Mouse (Mus musculus) brain, embryonic 14.5 days (tissue): ENCODE results near the gene Hint3. TPM values are rescaled to one million over a fixed set of nuclear protein-coding genes. Genes with fewer than 3 reads are reported as not detected.
A peak's percentile ranks its signal among the peaks of the same experiment; 100 is the strongest.
"Not testable (repeated sequence)": the region's sequence is repeated elsewhere in the genome, so short reads cannot be mapped to it uniquely, and the experiment has no call there.

ENCODE experiments used
- DNase-seq: peaks from one replicate; pipeline ENCODE4 v3.0.0-alpha.2; 2011; ENCODE audit warnings: low read depth
- CTCF ChIP-seq: fragments of 200-500 bp; IDR thresholded peaks from 2 replicates; pipeline ENCODE4 v1.5.1; 2012; ENCODE audit warnings: inconsistent platforms, mild to moderate bottlenecking, moderate library complexity, borderline replicate concordance; ENCODE audit not compliant: insufficient read depth, insufficient read length; ENCODE audit errors: extremely low read depth
- POLR2A ChIP-seq: fragments of 200-500 bp; IDR thresholded peaks from 2 replicates; pipeline ENCODE4 v1.6.1; 2012; ENCODE audit warnings: mild to moderate bottlenecking, inconsistent platforms, borderline replicate concordance; ENCODE audit not compliant: poor library complexity, insufficient read depth, insufficient read length, severe bottlenecking; ENCODE audit errors: extremely low read depth
- polyA plus RNA-seq: library from polyadenylated mRNA; depleted of rRNA; stranded (reverse); fragments of >200 nt; gene quantifications from 2 replicates; pipeline ENCODE4 v1.2.3, GENCODE M21; 2012; rRNA removed

Gene Hint3
- polyA plus RNA-seq = 8.7 and 10.4 TPM in 2 replicates

DNA sequence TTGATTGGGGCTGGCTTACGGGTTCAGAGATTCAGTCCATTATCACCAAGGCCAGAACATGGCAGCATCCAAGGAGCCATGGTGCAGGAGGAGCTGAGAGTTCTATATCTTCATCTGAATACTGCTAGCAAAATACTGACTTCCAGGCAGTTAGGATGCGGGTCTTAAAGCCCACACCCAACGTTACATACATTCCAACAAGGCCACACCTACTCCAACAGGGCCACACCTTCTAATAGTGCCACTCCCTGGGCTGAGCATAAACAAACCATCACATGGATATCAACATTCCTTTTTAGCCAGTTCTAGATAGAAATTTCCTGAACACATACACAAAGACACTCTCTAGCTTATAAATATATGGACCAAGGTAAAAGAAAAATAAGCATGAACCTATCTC, at the start of gene Hint3:
Gene Hint3 (minus strand): TSS at position 120 of the 400 bp plus-strand sequence.
- no peak for TF ChIP-seq CTCF
- TF ChIP-seq POLR2A = no peak

GRCm38 (mm10) chr10:30678051-30678450, 48.6 kb upstream of the Hint3 start:
- TF ChIP-seq POLR2A (no peak), CTCF (no peak)
- peak; percentile 46 for DNase-seq

More for the DNA sequence above, at the start of gene Hint3:
- DNase-seq = no peak

DNA sequence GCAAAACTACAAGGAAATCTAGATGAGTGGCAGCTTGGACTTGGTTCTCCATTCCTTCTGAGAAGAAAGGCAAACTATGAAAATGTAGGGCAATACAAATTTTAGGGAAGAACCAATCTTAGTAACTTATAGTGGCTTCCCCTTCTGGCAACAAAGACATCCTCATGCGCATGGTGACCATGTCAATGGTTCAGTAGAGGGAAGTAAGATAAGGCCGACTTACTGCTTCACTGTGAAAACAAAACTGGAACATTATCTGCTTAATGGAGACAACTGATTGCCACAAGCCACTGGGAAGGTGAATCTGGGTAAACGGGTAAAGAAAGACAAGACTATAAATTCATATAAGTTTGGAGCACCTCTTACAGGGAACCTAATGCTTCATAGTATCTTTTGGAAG, 45.4 kb upstream of the Hint3 start:
- DNase-seq = no peak
- TF ChIP-seq POLR2A = no peak

GRCm38 (mm10) chr10:30666580-30666979, 37.1 kb upstream of the Hint3 start:
- TF ChIP-seq CTCF (no peak), POLR2A (no peak)
- DNase-seq = no peak

DNA sequence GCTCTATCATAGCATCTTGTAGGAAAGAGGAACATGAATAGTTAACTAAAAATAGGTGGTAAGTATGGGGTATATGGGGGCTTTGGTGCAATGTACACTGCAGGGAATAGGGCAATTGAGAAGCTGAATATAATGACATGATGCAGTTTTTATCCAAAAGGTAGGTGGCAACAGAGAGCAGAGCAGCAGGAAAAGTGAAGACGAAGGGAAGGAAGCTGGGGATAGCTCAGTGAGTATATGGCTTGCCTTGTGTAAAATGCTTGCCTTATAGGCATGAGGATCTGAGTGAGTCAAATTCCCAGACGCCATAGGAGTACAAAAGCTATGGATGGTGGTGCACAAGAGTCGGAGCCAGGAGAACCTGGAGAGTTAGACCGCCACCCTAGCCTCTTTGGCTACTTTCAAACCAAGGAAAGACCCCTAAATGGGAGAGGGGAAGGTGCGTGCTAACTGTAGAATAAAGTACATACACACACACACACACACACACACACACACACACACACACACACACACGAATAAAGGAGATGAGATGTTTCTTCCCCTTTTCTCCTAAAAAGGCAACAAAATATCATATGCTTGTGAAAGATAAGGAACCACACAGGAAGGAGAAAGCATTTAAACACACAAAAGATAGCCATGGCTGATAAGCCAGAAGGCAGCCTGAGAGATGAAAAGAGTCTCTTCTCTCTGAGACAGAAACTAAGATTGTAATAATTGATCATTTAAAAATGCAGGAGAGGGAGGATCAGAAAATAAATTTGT, 31.3 kb upstream of the Hint3 start:
- DNase-seq = no peak
- TF ChIP-seq CTCF = no peak
- no peak for TF ChIP-seq POLR2A

- TF ChIP-seq CTCF = no peak
- no peak for TF ChIP-seq POLR2A
These were observed 26.2 kb upstream of the Hint3 start for GRCm38 (mm10) chr10:30655655-30656054.

DNA sequence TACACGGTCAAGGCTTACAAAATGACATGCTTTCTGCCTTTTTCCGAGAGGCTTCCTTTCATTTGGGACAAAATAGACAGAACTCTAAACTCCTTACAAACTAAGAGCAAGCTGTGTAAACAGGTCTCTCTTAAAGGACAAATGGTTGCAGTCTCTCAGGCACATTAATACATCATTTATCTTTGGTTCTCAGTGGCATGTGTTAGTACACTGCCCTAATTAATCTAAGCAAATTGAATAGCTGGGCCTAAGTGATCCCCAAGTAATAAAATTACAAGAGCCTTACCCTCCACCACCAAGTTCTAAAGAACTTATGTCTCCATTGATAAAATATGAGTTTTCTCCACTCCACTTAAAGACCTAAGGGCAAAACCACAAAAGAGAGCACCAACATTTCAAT, 18.2 kb upstream of the Hint3 start:
- no peak for TF ChIP-seq CTCF
- TF ChIP-seq POLR2A = no peak
- DNase-seq = no peak

More at GRCm38 (mm10) chr10:30655655-30656054, 26.2 kb upstream of the Hint3 start:
- DNase-seq = peak; percentile 11

DNA sequence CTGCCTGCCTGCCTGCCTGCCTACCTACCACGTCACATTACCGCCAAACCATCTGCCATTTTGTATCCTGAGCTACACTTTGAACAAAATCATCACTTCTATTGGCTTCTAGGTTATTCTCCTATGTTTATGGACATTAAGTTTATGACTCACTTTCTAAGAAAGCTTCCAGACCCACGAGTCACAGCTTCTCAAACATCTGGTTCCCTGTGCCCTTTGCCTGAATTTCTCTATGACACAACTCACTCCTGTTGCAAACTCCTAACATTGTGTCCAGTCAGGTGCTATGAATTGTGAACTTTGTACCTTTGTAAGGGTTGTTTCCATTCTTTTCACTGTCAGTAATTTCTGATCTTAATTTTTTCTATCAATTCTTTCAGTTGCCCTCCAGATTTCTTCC, 8.8 kb upstream of the Hint3 start:
- TF ChIP-seq CTCF = no peak
- no peak for DNase-seq

DNA sequence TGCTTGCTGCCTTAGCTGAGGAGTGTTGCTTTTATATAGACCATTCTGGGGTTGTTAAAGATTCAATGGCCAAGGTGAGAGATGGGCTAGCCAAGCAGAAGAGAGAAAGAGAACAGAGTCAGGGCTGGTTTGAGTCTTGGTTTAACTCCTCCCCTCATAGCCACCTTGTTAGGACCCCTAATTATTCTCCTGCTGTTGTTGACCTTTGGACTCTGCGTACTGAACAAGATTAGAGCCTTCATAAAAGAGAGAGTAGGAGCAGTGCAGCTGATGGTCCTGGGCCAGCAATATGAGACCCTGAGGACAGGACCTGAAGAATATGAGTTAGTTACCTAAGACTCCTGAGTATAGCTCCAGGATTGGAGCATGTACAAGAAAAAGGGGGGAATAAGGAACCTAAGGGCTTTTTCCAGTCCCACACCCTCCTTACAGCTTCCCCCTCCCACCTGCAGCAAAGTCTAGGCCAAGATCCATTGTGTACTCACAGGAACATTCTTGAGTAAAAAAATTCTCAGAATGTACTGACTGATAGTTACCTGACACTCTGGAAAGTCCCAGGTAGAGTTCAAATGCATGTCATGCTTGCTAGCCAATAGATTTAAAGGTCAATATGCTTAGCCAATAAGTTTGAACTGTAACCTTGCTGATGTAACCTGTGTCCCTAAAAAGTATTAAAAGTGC, 7.2 kb upstream of the Hint3 start:
- not testable (repeated sequence) for DNase-seq

DNA sequence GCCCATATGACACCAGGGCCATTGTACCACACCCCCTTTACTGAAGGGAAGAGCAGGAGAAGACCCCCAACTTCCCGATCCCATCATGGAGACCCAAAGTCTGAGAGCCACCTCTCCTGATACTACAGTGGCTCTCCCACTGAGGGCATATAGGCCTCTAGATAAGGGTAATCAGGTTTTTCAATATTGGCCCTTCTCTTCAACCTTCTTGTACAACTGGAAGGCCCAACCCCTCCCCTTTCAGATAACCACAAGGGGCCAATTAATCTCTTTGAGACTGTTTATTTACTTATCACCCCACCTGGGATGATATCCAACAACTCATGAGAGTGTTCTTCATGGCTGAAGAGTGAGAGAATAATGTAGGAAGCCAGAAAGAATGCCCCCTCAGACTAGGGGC, 3.3 kb upstream of the Hint3 start:
- TF ChIP-seq CTCF (no peak), POLR2A (no peak)
- DNase-seq = no peak

DNA sequence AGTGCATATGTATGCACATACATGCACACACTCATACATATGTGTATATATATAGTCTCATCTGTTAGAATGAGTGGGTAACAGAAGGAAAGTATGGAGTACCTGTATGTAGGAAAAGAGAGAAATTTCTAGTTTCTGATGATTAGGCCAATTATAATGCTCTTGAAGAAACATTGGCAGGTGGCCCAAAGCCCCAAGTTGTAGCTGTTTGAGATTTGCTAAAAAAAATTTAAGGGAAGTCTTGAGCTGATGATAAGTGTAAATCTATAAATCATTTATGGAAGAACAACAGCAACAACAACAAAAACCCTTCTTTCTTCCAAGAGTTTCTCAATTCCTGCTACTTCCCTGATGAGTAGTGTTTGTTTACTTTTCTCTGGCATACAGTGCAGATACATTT, 545 bp upstream of the Hint3 start:
- DNase-seq = no peak
- TF ChIP-seq CTCF (no peak), POLR2A (no peak)

GRCm38 (mm10) chr10:30628444-30628843, 988 bp downstream of the Hint3 start:
- not testable (repeated sequence) for DNase-seq

- TF ChIP-seq CTCF = no peak
- no peak for TF ChIP-seq POLR2A
- no peak for DNase-seq
These were observed 1.9 kb downstream of the Hint3 start for GRCm38 (mm10) chr10:30627548-30627947.
